Mouse (Mus musculus) intestine, postnatal 0 days (tissue): ENCODE results near the gene Efhd1. TPM values are rescaled to one million over a fixed set of nuclear protein-coding genes. Genes with fewer than 3 reads are reported as not detected.

Experiments used
- ATAC-seq: fragments of 200-750 bp; cut with Nextera tagmentation; 2 replicates; pipeline ENCODE4 v1.8.0; 2017; ENCODE audit warnings: mild to moderate bottlenecking, moderate TSS enrichment, moderate library complexity
- H3K27ac ChIP-seq: fragments of 300-500 bp; sonication (generic); 2 replicates; pipeline ENCODE4 v1.5.1; 2014; ENCODE audit warnings: mild to moderate bottlenecking, low read depth, low read length, moderate library complexity
- H3K27me3 ChIP-seq: fragments of 300-500 bp; sonication (generic); replicated peaks from 2 replicates; pipeline ENCODE4 v1.6.1; 2014; ENCODE audit warnings: low read length, mixed read lengths; ENCODE audit not compliant: control insufficient read depth, insufficient read depth
- H3K36me3 ChIP-seq: fragments of 300-500 bp; sonication (generic); 2 replicates; pipeline ENCODE4 v1.6.1; 2014; ENCODE audit warnings: mild to moderate bottlenecking, moderate library complexity; ENCODE audit not compliant: control insufficient read depth, insufficient read depth
- H3K4me1 ChIP-seq: fragments of 300-500 bp; sonication (generic); replicated peaks from 2 replicates; pipeline ENCODE4 v1.6.1; 2014; ENCODE audit warnings: antibody characterized with exemption, low read length, mixed read lengths; ENCODE audit not compliant: control insufficient read depth, insufficient read depth
- H3K4me2 ChIP-seq: fragments of 300-500 bp; sonication (generic); replicated peaks from 2 replicates; pipeline ENCODE4 v1.6.1; 2014; ENCODE audit warnings: low read depth, mild to moderate bottlenecking, moderate library complexity
- H3K4me3 ChIP-seq: fragments of 300-500 bp; sonication (generic); 2 replicates; pipeline ENCODE4 v1.5.1; 2014; ENCODE audit warnings: low read depth, low read length
- H3K9ac ChIP-seq: fragments of 300-500 bp; sonication (generic); 2 replicates; pipeline ENCODE4 v1.6.1; 2014; ENCODE audit warnings: mild to moderate bottlenecking, low read depth, low read length
- H3K9me3 ChIP-seq: fragments of 300-500 bp; sonication (generic); 2 replicates; pipeline ENCODE4 v1.6.1; 2016; ENCODE audit warnings: mixed run types; ENCODE audit not compliant: control insufficient read depth
- CTCF ChIP-seq: sonication (generic); IDR thresholded peaks from 2 replicates; pipeline ENCODE4 v1.5.1; 2016; ENCODE audit warnings: low read depth, mild to moderate bottlenecking, control low read depth, antibody characterized with exemption, moderate library complexity
- WGBS: fragments of 180-500 bp; shearing (Covaris S2); extraction: QIAGEN DNeasy Blood & Tissue Kit; methylation state at CpG from one replicate; pipeline ENCODE4 v1.1.7; 2014; 5-methylcytosine and 5-hydroxymethylcytosine counted together
- polyA plus RNA-seq: library from polyadenylated mRNA; unstranded; fragments of >200 nt; fragmentation: Nextera tagmentation; extraction: Ambion mirVana; gene quantifications from 2 replicates; pipeline ENCODE4 v1.2.1, GENCODE M21; 2015

Gene Efhd1
- polyA plus RNA-seq, 1 experiment from 2014 or later, result 3.0 TPM

- H3K9ac ChIP-seq, result no peak overlapping the region
- H3K4me1 ChIP-seq, result no peaks in the 10 kb centered on the region
- ATAC-seq, result no peak
- no peak for TF ChIP-seq CTCF
- no peak overlapping the region for H3K4me3 ChIP-seq
- H3K36me3 ChIP-seq, result no peaks in the 10 kb centered on the region
- no peak overlapping the region for H3K27ac ChIP-seq
- 0 out of 2 replicates have a peak, but pooled peaks cover 3% of the 10 kb centered on the region for H3K27me3 ChIP-seq
- H3K9me3 ChIP-seq, result no peaks in the 10 kb centered on the region
- WGBS, result 59% methylated on average over 5 of the region's 5 CpGs
- no peak overlapping the region for H3K4me2 ChIP-seq
Measured at GRCm38 (mm10) chr1:87252040-87252609, 12.0 kb upstream of the Efhd1 start.

- no peak for TF ChIP-seq CTCF
- peaks cover 27% of the 10 kb centered on the region for H3K27me3 ChIP-seq
- H3K4me1 ChIP-seq, result no peaks in the 10 kb centered on the region
- no peaks in the 10 kb centered on the region for H3K36me3 ChIP-seq
- WGBS, result 63% methylated on average over 4 of the region's 4 CpGs
- H3K4me3 ChIP-seq, result no peak overlapping the region
- no peaks in the 10 kb centered on the region for H3K9me3 ChIP-seq
- no peak for ATAC-seq
- no peak overlapping the region for H3K4me2 ChIP-seq
- no peak overlapping the region for H3K9ac ChIP-seq
- H3K27ac ChIP-seq, result no peak overlapping the region
Measured at GRCm38 (mm10) chr1:87255173-87255572, 9.0 kb upstream of the Efhd1 start.

- 15% methylated on average over 11 of the region's 11 CpGs for WGBS
- no peak for TF ChIP-seq CTCF
- no peak overlapping the region for H3K4me2 ChIP-seq
- H3K27me3 ChIP-seq, result peaks cover 44% of the 10 kb centered on the region
- no peaks in the 10 kb centered on the region for H3K9me3 ChIP-seq
- no peaks in the 10 kb centered on the region for H3K4me1 ChIP-seq
- H3K4me3 ChIP-seq, result no peak overlapping the region
- ATAC-seq, result no peak
- no peak overlapping the region for H3K9ac ChIP-seq
- H3K27ac ChIP-seq, result no peak overlapping the region
- no peaks in the 10 kb centered on the region for H3K36me3 ChIP-seq
Measured at GRCm38 (mm10) chr1:87257691-87258090, 6.5 kb upstream of the Efhd1 start.

GRCm38 (mm10) chr1:87258484-87258883 is 5.7 kb upstream of the Efhd1 start:
- H3K4me3 ChIP-seq, result no peak overlapping the region
- no peak overlapping the region for H3K27ac ChIP-seq
- H3K27me3 ChIP-seq, result peaks cover 51% of the 10 kb centered on the region
- ATAC-seq, result no peak
- TF ChIP-seq CTCF, result peak; percentile 50
- H3K9me3 ChIP-seq, result no peaks in the 10 kb centered on the region
- 13% methylated on average over 14 of the region's 14 CpGs for WGBS
- H3K36me3 ChIP-seq, result no peaks in the 10 kb centered on the region
- H3K9ac ChIP-seq, result no peak overlapping the region
- H3K4me2 ChIP-seq, result no peak overlapping the region
- no peaks in the 10 kb centered on the region for H3K4me1 ChIP-seq

GRCm38 (mm10) chr1:87259316-87259715 is 4.8 kb upstream of the Efhd1 start:
- Histone ChIP-seq H3K27ac (no peak overlapping the region), H3K4me1 (no peaks in the 10 kb centered on the region; the same call in 1 of the 2 replicates), H3K9me3 (no peaks in the 10 kb centered on the region), H3K4me2 (no peak overlapping the region), H3K4me3 (no peak overlapping the region), H3K36me3 (no peaks in the 10 kb centered on the region), H3K9ac (no peak overlapping the region), H3K27me3 (peaks cover 60% of the 10 kb centered on the region)
- TF ChIP-seq CTCF, result no peak
- 74% methylated on average over 2 of the region's 2 CpGs for WGBS
- ATAC-seq, result no peak

- 7% methylated on average over 9 of the region's 9 CpGs for WGBS
- no peaks in the 10 kb centered on the region for H3K36me3 ChIP-seq
- H3K9ac ChIP-seq, result no peak overlapping the region
- H3K4me1 ChIP-seq, result no peaks in the 10 kb centered on the region; the same call in 1 of the 2 replicates
- no peak for ATAC-seq
- H3K4me2 ChIP-seq, result no peak overlapping the region
- H3K27ac ChIP-seq, result no peak overlapping the region
- peaks cover 77% of the 10 kb centered on the region for H3K27me3 ChIP-seq
- H3K9me3 ChIP-seq, result no peaks in the 10 kb centered on the region
- TF ChIP-seq CTCF, result no peak
- H3K4me3 ChIP-seq, result no peak overlapping the region
Measured at GRCm38 (mm10) chr1:87263257-87263656, 906 bp upstream of the Efhd1 start.

GRCm38 (mm10) chr1:87263796-87264133 is 398 bp upstream of the Efhd1 start:
- TF ChIP-seq CTCF, result no peak
- H3K4me2 ChIP-seq, result peak overlapping the region; percentile 87
- H3K4me3 ChIP-seq, result peak overlapping the region; percentile 49
- ATAC-seq, result no peak
- H3K4me1 ChIP-seq, result no peaks in the 10 kb centered on the region; the same call in 1 of the 2 replicates
- H3K27ac ChIP-seq, result no peak overlapping the region
- WGBS, result 4% methylated on average over 12 of the region's 12 CpGs
- no peaks in the 10 kb centered on the region for H3K9me3 ChIP-seq
- no peaks in the 10 kb centered on the region for H3K36me3 ChIP-seq
- peaks cover 74% of the 10 kb centered on the region for H3K27me3 ChIP-seq
- H3K9ac ChIP-seq, result no peak overlapping the region
